Mouse (Mus musculus): ENCODE data around the gene Gm6904. TPM values are rescaled to one million over a fixed set of nuclear protein-coding genes. Genes with fewer than 3 reads are reported as not detected.

Gene Gm6904
- polyA plus RNA-seq, 1 experiment from 2014 or later: not detected

DNA sequence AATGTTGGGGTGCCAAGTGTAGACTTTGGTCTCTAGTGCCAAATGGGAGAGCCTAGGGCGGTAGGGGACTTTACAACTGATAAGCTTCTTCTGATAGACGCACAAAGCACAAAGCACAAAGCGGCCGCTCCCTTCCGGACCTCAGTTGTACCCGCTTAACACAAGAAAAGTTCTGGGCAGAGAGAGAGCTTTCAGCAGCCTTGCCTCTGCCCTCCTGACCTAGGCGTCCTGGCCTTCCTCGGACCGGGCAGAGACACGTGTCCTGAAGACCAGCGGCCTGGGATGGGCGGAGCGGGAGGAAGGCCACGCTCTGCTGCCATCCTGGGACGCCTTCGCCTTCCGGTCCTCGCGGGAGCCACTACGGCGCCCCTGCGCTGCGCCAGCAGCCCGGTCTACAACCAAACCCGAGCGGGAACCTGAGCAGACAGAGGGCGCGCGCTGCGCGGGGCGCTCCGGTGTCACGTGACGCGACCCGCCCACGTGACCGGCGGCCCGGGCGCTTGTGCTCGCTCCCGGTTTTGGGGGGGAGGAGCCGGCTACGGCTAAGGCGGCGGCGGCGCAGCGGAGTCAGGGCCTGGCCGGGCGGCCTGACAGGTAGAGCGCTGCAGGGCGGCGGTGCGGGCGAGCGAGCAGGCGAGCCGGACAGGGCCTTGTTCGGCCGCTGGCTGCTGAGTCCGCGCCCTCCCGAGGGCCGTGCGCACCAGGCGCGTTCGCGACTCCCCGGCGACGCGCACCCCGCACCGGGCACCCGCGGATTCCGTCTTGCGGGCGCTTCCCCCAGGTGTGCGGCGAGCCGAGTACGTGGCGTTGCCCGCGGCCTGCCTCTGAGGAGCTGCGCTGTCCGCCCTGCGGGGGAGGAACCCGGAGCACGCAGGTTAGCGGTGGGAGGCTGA, 59.1 kb downstream of the Gm6904 start, which contains the start of gene Rcbtb1:
Gene Rcbtb1 (plus strand): TSS at position 499 of the 893 bp plus-strand sequence.
- under 1% methylated on average over 90 of the region's 96 CpGs for WGBS
- Histone ChIP-seq H3K36me3 (ENCODE audit: control insufficient read depth, insufficient read depth, low read length) (no peaks in the 10 kb centered on the region), H3K4me2 (ENCODE audit: low read length) (peak within 1 kb of the TSS; percentile 75), H3K9me3 (replicated peaks; ENCODE audit: control insufficient read depth, low read length, poor library complexity, severe bottlenecking) (no peaks in the 10 kb centered on the region), H3K4me3 (ENCODE audit: low read depth, low read length) (peak within 1 kb of the TSS; percentile 88), H3K27ac (ENCODE audit: low read length) (peak within 1 kb of the TSS; percentile 98), H3K4me1 (ENCODE audit: control insufficient read depth, insufficient read depth, low read length) (peaks cover 36% of the 10 kb centered on the region), H3K9ac (ENCODE audit: low read depth, low read length) (peak within 1 kb of the TSS; percentile 96), H3K27me3 (ENCODE audit: control insufficient read depth, insufficient read depth, low read depth, low read length) (no peaks in the 10 kb centered on the region)
- peak; percentile 96 for ATAC-seq

Other genes starting within 250 kb of the Gm6904 start
- gene 1700129C05Rik, start 117.3 kb downstream of the Gm6904 start, polyA plus RNA-seq (2015; fragmentation: Nextera tagmentation; extraction: Ambion mirVana): not detected in 2 replicates
- not detected in 2 replicates for gene Gm5142, start 81.5 kb downstream of the Gm6904 start, polyA plus RNA-seq (2015; fragmentation: Nextera tagmentation; extraction: Ambion mirVana)
- gene Rcbtb1, start 59.0 kb downstream of the Gm6904 start, polyA plus RNA-seq (2015; fragmentation: Nextera tagmentation; extraction: Ambion mirVana): 49.9 and 57.4 TPM in 2 replicates
- not detected in 2 replicates for gene Phf11a, start 37.3 kb upstream of the Gm6904 start, polyA plus RNA-seq (2015; fragmentation: Nextera tagmentation; extraction: Ambion mirVana)
- gene Phf11b, start 81.1 kb upstream of the Gm6904 start, polyA plus RNA-seq (2015; fragmentation: Nextera tagmentation; extraction: Ambion mirVana): 0.24 TPM in 1 of 2 replicates, not detected in the other
- gene Phf11d, start 105.3 kb upstream of the Gm6904 start, polyA plus RNA-seq (2015; fragmentation: Nextera tagmentation; extraction: Ambion mirVana): 0.07 and 0.41 TPM in 2 replicates
- 0.10 and 0.21 TPM in 2 replicates for gene Phf11c, start 135.2 kb upstream of the Gm6904 start, polyA plus RNA-seq (2015; fragmentation: Nextera tagmentation; extraction: Ambion mirVana)
- gene Setdb2, start 180.7 kb upstream of the Gm6904 start, polyA plus RNA-seq (2015; fragmentation: Nextera tagmentation; extraction: Ambion mirVana): 6.0 and 7.3 TPM in 2 replicates
- 22.2 and 22.4 TPM in 2 replicates for gene Cab39l, start 180.8 kb upstream of the Gm6904 start, polyA plus RNA-seq (2015; fragmentation: Nextera tagmentation; extraction: Ambion mirVana)